Mouse (Mus musculus): Measurements from ENCODE around the gene Xrn2. TPM values are rescaled to one million over a fixed set of nuclear protein-coding genes. Genes with fewer than 3 reads are reported as not detected.

The Xrn2 gene
- polyA plus RNA-seq, 1 experiment from 2014 or later = 73.3 TPM

DNA sequence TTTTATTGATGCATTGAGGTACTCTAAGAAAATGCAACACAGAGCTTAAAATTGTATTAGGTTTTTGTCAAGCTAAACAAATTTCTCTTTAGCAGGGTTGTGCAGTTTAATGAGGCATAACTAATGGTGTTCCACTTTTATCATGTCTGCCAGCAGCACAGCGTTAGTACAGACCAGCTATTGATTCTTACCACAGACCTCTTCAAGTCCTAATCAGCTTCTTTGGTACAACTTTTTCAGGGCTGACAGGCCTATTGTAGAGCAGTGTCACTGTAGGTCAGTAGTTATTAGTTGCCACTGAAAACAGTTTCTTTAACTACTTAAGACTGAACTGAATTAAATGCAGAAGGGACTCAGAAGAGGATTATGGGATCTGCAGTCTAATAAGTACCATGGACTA, 56.3 kb downstream of the Xrn2 start:
- Histone ChIP-seq H3K4me1 (no peaks in the 10 kb centered on the region), H3K4me3 (no peak overlapping the region), H3K4me2 (no peak overlapping the region), H3K9ac (no peak overlapping the region), H3K36me3 (replicated peaks) (no peaks in the 10 kb centered on the region; the same call in 1 of the 2 replicates), H3K9me3 (no peaks in the 10 kb centered on the region), H3K27me3 (replicated peaks) (no peaks in the 10 kb centered on the region), H3K27ac (no peak overlapping the region)
- 18% methylated on average over 1 of the region's 1 CpGs for WGBS
- ATAC-seq (replicated peaks) = no peak

DNA sequence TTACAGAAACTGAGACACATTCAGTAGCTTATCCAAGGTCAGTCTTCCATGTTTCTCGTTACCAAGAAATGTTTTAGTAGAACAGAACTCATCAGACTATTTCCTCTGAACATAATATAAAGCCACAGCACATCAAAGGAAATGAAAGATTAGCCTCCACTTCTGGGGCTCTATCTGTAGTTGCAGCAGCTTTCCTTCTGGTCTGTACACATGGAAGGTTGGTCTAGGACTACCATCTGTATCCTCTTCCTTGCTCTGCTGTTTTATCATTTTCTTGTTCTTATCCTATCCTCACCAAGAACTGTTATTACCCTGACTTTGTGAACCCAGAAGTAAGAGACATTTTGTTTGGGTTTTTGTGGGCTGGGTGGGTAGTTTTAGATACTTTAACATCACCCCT, 57.5 kb downstream of the Xrn2 start:
- Histone ChIP-seq H3K4me1 (no peaks in the 10 kb centered on the region), H3K9ac (no peak overlapping the region), H3K27ac (no peak overlapping the region), H3K4me3 (no peak overlapping the region), H3K4me2 (no peak overlapping the region), H3K9me3 (no peaks in the 10 kb centered on the region), H3K36me3 (replicated peaks) (peaks cover 5% of the 10 kb centered on the region; the same call in 1 of the 2 replicates), H3K27me3 (replicated peaks) (no peaks in the 10 kb centered on the region)
- no peak for ATAC-seq (replicated peaks)
- 90% methylated on average over 1 of the region's 1 CpGs for WGBS

DNA sequence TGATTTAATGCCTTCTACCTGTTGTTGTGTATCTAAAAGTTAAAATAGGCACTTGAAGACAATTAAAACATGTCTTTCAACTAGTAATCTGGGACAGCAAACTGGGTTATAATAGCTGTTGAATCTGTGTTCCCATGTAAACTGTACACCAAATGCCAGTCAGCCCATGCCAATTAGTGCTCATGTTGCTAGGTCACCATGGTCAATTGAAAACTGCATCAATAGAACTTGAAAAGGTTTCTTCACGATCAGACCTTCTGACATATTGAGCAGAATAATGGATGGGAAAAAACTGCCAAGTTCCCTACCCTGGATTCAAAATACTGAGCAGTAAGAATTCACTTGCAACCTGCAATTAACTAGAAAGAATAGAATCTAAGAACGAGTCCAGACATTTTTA, 61.2 kb downstream of the Xrn2 start:
- Histone ChIP-seq H3K4me3 (no peak overlapping the region), H3K4me1 (no peaks in the 10 kb centered on the region), H3K9me3 (no peaks in the 10 kb centered on the region), H3K4me2 (no peak overlapping the region), H3K27me3 (replicated peaks) (peaks cover 2% of the 10 kb centered on the region), H3K9ac (no peak overlapping the region), H3K27ac (no peak overlapping the region), H3K36me3 (replicated peaks) (peaks cover 8% of the 10 kb centered on the region; the same call in 1 of the 2 replicates)
- ATAC-seq (replicated peaks) = no peak
- 60% methylated on average over 2 of the region's 2 CpGs for WGBS

DNA sequence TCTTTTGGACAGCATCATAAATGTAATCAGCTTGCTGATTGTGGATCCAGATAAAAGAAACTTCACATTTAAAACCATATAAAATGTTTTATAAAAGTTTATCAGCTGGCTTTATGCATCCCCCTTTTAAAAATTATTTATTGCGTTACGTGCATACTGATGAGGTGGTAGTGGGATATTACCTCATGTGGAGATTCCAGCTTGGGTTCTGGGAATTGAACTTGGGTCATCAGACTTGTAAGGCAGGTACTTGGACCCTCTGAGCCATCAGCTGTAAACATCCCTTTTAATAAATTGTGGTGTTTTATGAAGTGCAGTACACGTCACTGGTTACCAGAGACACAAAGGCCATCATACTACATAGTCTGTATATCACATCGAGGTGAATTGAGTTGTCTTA, 61.6 kb downstream of the Xrn2 start:
- Histone ChIP-seq H3K27ac (no peak overlapping the region), H3K4me3 (no peak overlapping the region), H3K9me3 (no peaks in the 10 kb centered on the region), H3K4me1 (no peaks in the 10 kb centered on the region), H3K9ac (no peak overlapping the region), H3K4me2 (no peak overlapping the region), H3K36me3 (replicated peaks) (peaks cover 8% of the 10 kb centered on the region; the same call in 1 of the 2 replicates), H3K27me3 (replicated peaks) (peaks cover 6% of the 10 kb centered on the region)
- 88% methylated on average over 4 of the region's 4 CpGs for WGBS
- ATAC-seq (replicated peaks) = no peak

- 0 out of 2 replicates have a peak, but pooled peaks cover under 1% of the 10 kb centered on the region for H3K36me3 ChIP-seq (replicated peaks)
- H3K4me2 ChIP-seq = no peak overlapping the region
- no peak overlapping the region for H3K9ac ChIP-seq
- no peak overlapping the region for H3K27ac ChIP-seq
- no peaks in the 10 kb centered on the region for H3K9me3 ChIP-seq
- WGBS = 65% methylated on average over 4 of the region's 4 CpGs
- H3K27me3 ChIP-seq (replicated peaks) = peaks cover 72% of the 10 kb centered on the region
- H3K4me1 ChIP-seq = peaks cover 15% of the 10 kb centered on the region
- ATAC-seq (replicated peaks) = no peak
- H3K4me3 ChIP-seq = no peak overlapping the region
These were observed 69.6 kb downstream of the Xrn2 start for GRCm38 (mm10) chr2:147082391-147082790.

DNA sequence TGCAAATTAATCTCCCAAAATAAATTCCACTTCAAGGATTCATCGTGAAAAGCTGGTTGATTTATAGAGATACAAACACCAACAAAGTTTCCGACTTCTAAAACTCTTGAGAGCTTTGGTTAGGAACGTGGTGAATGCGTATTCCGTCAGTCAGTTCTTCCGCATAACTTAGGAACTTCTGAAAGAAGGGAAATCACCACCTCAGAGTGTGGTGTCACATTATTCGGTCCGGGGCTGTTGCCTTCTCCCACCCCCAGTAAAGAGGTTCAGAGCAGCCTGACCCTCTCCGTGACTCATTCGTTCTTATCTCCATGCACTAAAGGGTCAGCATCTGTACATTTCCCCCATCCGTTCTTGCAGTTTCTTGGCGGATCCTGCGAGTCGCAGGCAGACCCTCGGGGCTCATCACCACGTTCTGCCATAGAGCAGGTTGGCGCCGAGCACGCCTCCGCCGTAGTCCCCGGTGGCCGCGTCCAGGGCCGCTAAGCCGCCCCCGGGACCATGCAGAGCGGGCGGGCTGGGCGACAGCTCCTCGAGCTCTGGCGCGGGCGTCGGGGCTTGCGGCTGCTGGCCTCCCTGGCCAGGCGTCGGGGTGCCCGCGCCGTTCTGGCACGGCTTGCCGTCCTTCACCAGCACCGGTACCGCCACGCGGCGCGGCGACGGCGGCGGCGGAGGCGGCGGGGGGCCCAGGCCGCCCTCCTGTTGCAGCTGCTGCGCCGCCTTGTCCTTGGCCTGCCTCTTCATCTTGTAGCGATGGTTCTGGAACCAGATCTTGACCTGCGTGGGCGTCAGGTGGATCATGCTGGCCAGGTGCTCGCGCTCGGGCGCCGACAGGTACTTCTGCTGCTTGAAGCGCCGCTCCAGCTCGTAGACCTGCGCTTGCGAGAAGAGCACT, 70.9 kb downstream of the Xrn2 start:
- peak; percentile 45 for ATAC-seq (replicated peaks)
- Histone ChIP-seq H3K4me3 (peak overlapping the region; percentile 30), H3K4me2 (peak overlapping the region; percentile 47), H3K27ac (no peak overlapping the region), H3K36me3 (replicated peaks) (no peaks in the 10 kb centered on the region), H3K9me3 (no peaks in the 10 kb centered on the region), H3K27me3 (replicated peaks) (peaks cover 78% of the 10 kb centered on the region), H3K9ac (no peak overlapping the region), H3K4me1 (peaks cover 15% of the 10 kb centered on the region)
- under 1% methylated on average over 72 of the region's 72 CpGs for WGBS

GRCm38 (mm10) chr2:147084366-147085071, 71.7 kb downstream of the Xrn2 start:
- Histone ChIP-seq H3K9me3 (no peaks in the 10 kb centered on the region), H3K4me2 (peak overlapping the region; percentile 47), H3K9ac (no peak overlapping the region), H3K27me3 (replicated peaks) (peaks cover 71% of the 10 kb centered on the region), H3K27ac (peak overlapping the region; percentile 56; the same call in 1 of the 2 replicates), H3K36me3 (replicated peaks) (no peaks in the 10 kb centered on the region), H3K4me1 (peaks cover 15% of the 10 kb centered on the region), H3K4me3 (peak overlapping the region; percentile 30)
- 1% methylated on average over 104 of the region's 106 CpGs for WGBS
- peak; percentile 59 for ATAC-seq (replicated peaks)

GRCm38 (mm10) chr2:147085072-147085870, 72.5 kb downstream of the Xrn2 start, which contains the start of gene Nkx2-4:
TSS of gene Nkx2-4 (minus strand) at chr2:147085445.
- Histone ChIP-seq H3K4me1 (peaks cover 15% of the 10 kb centered on the region), H3K27ac (peak within 1 kb of the TSS; percentile 56; the same call in 1 of the 2 replicates), H3K4me2 (peak within 1 kb of the TSS; percentile 47), H3K27me3 (replicated peaks) (peaks cover 69% of the 10 kb centered on the region), H3K9ac (no peak within 1 kb of the TSS), H3K36me3 (replicated peaks) (no peaks in the 10 kb centered on the region), H3K4me3 (peak within 1 kb of the TSS; percentile 30), H3K9me3 (no peaks in the 10 kb centered on the region)
- peak; percentile 35 for ATAC-seq (replicated peaks)
- under 1% methylated on average over 69 of the region's 82 CpGs for WGBS

DNA sequence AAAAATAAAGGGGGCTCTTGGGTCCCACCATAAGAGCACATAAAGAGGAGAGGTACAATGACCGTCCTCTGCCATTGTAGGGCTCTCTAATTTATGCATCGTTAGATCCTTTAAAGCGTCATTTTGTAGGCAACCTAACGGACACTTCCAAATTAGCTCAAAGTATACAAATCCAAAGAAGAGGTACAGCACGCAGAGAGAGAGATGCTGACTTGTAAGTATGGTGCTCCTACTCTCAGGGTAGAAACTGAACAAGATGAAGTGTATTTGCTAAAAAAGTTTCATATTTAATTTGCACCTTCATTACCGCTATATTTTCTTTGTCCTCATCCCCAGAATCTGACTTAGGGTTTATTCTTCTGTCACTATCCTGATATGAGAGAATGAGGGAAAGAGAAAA, 73.1 kb downstream of the Xrn2 start:
- Histone ChIP-seq H3K4me3 (no peak overlapping the region), H3K27ac (no peak overlapping the region), H3K4me2 (no peak overlapping the region), H3K27me3 (replicated peaks) (peaks cover 66% of the 10 kb centered on the region), H3K9ac (no peak overlapping the region), H3K4me1 (peaks cover 15% of the 10 kb centered on the region), H3K36me3 (replicated peaks) (no peaks in the 10 kb centered on the region), H3K9me3 (no peaks in the 10 kb centered on the region)
- 5% methylated on average over 6 of the region's 6 CpGs for WGBS
- ATAC-seq (replicated peaks) = no peak

- no peak overlapping the region for H3K27ac ChIP-seq
- H3K9ac ChIP-seq = no peak overlapping the region
- peaks cover 61% of the 10 kb centered on the region for H3K27me3 ChIP-seq (replicated peaks)
- H3K4me1 ChIP-seq = peaks cover 15% of the 10 kb centered on the region
- ATAC-seq (replicated peaks) = no peak
- 12% methylated on average over 5 of the region's 5 CpGs for WGBS
- H3K4me3 ChIP-seq = no peak overlapping the region
- H3K4me2 ChIP-seq = no peak overlapping the region
- H3K9me3 ChIP-seq = no peaks in the 10 kb centered on the region
- no peaks in the 10 kb centered on the region for H3K36me3 ChIP-seq (replicated peaks)
These were observed 73.6 kb downstream of the Xrn2 start for GRCm38 (mm10) chr2:147086441-147086840.

- H3K9ac ChIP-seq = no peak overlapping the region
- no peaks in the 10 kb centered on the region for H3K27me3 ChIP-seq (replicated peaks)
- H3K4me2 ChIP-seq = no peak overlapping the region
- WGBS = 85% methylated on average over 1 of the region's 1 CpGs
- no peaks in the 10 kb centered on the region for H3K9me3 ChIP-seq
- no peaks in the 10 kb centered on the region for H3K4me1 ChIP-seq
- H3K4me3 ChIP-seq = no peak overlapping the region
- no peak overlapping the region for H3K27ac ChIP-seq
- no peaks in the 10 kb centered on the region for H3K36me3 ChIP-seq (replicated peaks)
- no peak for ATAC-seq (replicated peaks)
These were observed 106.9 kb downstream of the Xrn2 start for GRCm38 (mm10) chr2:147119736-147120135.

- no peak overlapping the region for H3K4me3 ChIP-seq
- H3K9ac ChIP-seq = no peak overlapping the region
- WGBS = 84% methylated on average over 6 of the region's 6 CpGs
- no peak overlapping the region for H3K4me2 ChIP-seq
- no peaks in the 10 kb centered on the region for H3K36me3 ChIP-seq (replicated peaks)
- H3K27ac ChIP-seq = no peak overlapping the region
- H3K9me3 ChIP-seq = no peaks in the 10 kb centered on the region
- no peaks in the 10 kb centered on the region for H3K4me1 ChIP-seq
- H3K27me3 ChIP-seq (replicated peaks) = no peaks in the 10 kb centered on the region
- no peak for ATAC-seq (replicated peaks)
These were observed 114.6 kb downstream of the Xrn2 start for GRCm38 (mm10) chr2:147127366-147127765.

Measured in midbrain, embryonic 15.5 days (tissue).